In the genomic region with DNA sequence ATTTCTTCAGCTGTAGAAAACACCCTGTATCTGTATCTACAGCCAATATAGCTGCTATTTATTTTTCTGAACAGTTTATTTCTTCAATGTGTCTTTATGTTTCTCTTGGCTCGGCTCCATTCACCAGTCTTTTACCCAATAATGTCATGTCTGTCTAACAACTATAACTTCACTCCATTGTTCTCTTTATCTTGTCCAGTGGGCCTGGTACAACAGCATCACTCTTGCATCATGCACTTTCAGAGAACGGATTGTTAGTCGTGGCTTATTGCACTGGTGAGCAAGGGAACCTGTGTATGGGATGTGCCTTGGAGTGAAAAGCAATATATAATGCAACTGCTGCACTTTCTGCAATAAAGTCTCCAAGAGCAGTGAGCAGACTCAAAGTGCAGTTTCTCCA, we compare ENCODE assay signal across 19 mouse cellular contexts.
"Had no signal": no experiment of that assay in that cellular context is flagged by ENCODE, and none has a peak within 500 bp of the region (broad histone marks: within the 10 kb centered on the region; RNA-seq: fewer than 3 reads in every experiment).

No protein-coding gene starts in this region.

- H3K27me3 ChIP-seq: limb, embryonic 12.5 days; limb, embryonic 15.5 days; lung, embryonic 15.5 days; midbrain, embryonic 13.5 days had no signal

- H3K36me3 ChIP-seq: limb, embryonic 12.5 days; limb, embryonic 15.5 days; lung, embryonic 15.5 days; midbrain, embryonic 13.5 days had no signal

- DNase-seq: kidney, adult 18-20 months; kidney, postnatal 25 days; layer of hippocampus, adult 9-11 months; left cerebral cortex, postnatal 4 days; liver, postnatal 0 days; lung, postnatal 10 days; lung, postnatal 4 days; thymus, adult 18-20 months; thymus, postnatal 36 days had no signal

- H3K4me3 ChIP-seq: layer of hippocampus, adult 2 months; left cerebral cortex, adult 2 months; limb, embryonic 12.5 days; limb, embryonic 15.5 days; lung, embryonic 15.5 days; midbrain, embryonic 13.5 days had no signal

- H3K9me3 ChIP-seq: limb, embryonic 12.5 days; limb, embryonic 15.5 days; lung, embryonic 15.5 days; midbrain, embryonic 13.5 days had no signal

- H3K27ac ChIP-seq: kidney, postnatal 0 days; layer of hippocampus, adult 2 months; left cerebral cortex, adult 2 months; limb, embryonic 12.5 days; limb, embryonic 15.5 days; liver, embryonic 14.5 days; lung, embryonic 15.5 days; midbrain, embryonic 13.5 days had no signal

- ATAC-seq: liver, postnatal 0 days; midbrain, embryonic 13.5 days; midbrain, embryonic 16.5 days had no signal

- H3K4me2 ChIP-seq: limb, embryonic 12.5 days; limb, embryonic 15.5 days; liver, embryonic 11.5 days; lung, embryonic 15.5 days; midbrain, embryonic 13.5 days had no signal

- H3K4me1 ChIP-seq: lung, embryonic 15.5 days had no signal

- H3K9ac ChIP-seq: limb, embryonic 12.5 days; limb, embryonic 15.5 days; liver, embryonic 14.5 days; liver, postnatal 0 days; lung, embryonic 15.5 days; midbrain, embryonic 13.5 days had no signal
